Mouse (Mus musculus) embryo, embryonic 10.5 days (tissue): ENCODE measurements around the gene Gm10217.

Experiments used
- DNase-seq: peaks from one replicate; pipeline ENCODE4 v3.0.0-alpha.2; 2015; ENCODE audit warnings: low spot score

The Gm10217 gene

GRCm38 (mm10) chr8:9863951-9864350 is at the start of gene Gm10217:
Gm10217 (plus strand) TSS chr8:9864251.
- no peak for DNase-seq

- DNase-seq = no peak
Measured at GRCm38 (mm10) chr8:9824770-9825169, 39.3 kb upstream of the Gm10217 start.

GRCm38 (mm10) chr8:9840257-9840656 is 23.8 kb upstream of the Gm10217 start:
- no peak for DNase-seq

- DNase-seq = peak; percentile 59
Measured at GRCm38 (mm10) chr8:9859286-9859685, 4.8 kb upstream of the Gm10217 start.

- no peak for DNase-seq
Measured at GRCm38 (mm10) chr8:9860539-9861203, 3.4 kb upstream of the Gm10217 start.

- no peak for DNase-seq
Measured at GRCm38 (mm10) chr8:9865150-9865549, 1.1 kb downstream of the Gm10217 start.

GRCm38 (mm10) chr8:9868094-9868493 is 4.0 kb downstream of the Gm10217 start:
- DNase-seq = no peak

GRCm38 (mm10) chr8:9876241-9876640 is 12.2 kb downstream of the Gm10217 start:
- no peak for DNase-seq

- DNase-seq = no peak
Measured at GRCm38 (mm10) chr8:9879921-9880320, 15.9 kb downstream of the Gm10217 start.

- DNase-seq = no peak
Measured at GRCm38 (mm10) chr8:9886714-9887113, 22.7 kb downstream of the Gm10217 start.

GRCm38 (mm10) chr8:9899199-9899598 is 35.1 kb downstream of the Gm10217 start:
- no peak for DNase-seq

- peak; percentile 8 for DNase-seq
Measured at GRCm38 (mm10) chr8:9899673-9900072, 35.6 kb downstream of the Gm10217 start.
